Mouse (Mus musculus): ENCODE data around the gene Grik2. TPM values are rescaled to one million over a fixed set of nuclear protein-coding genes. Genes with fewer than 3 reads are reported as not detected.

The Grik2 gene
- polyA plus RNA-seq, 1 experiment from 2014 or later, result 0.05 TPM

GRCm38 (mm10) chr10:49785477-49785876 lies 3.1 kb downstream of the Grik2 start:
- H3K4me2 ChIP-seq (ENCODE audit: low read depth, low read length), result no peak overlapping the region
- H3K9ac ChIP-seq (ENCODE audit: low read depth, low read length), result no peak overlapping the region
- 26% methylated on average over 2 of the region's 2 CpGs for WGBS (ENCODE audit: insufficient replicate concordance)
- no peak overlapping the region for H3K4me3 ChIP-seq (ENCODE audit: low read depth, low read length)
- no peaks in the 10 kb centered on the region for H3K9me3 ChIP-seq (replicated peaks; ENCODE audit: control insufficient read depth, low read length)
- no peak for ATAC-seq (ENCODE audit: low read depth)
- no peaks in the 10 kb centered on the region for H3K36me3 ChIP-seq (ENCODE audit: control insufficient read depth, insufficient read depth)
- H3K27me3 ChIP-seq (ENCODE audit: control insufficient read depth, insufficient read depth, low read depth, low read length), result peaks cover 15% of the 10 kb centered on the region
- no peaks in the 10 kb centered on the region for H3K4me1 ChIP-seq (ENCODE audit: control insufficient read depth, low read depth, low read length)
- no peak overlapping the region for H3K27ac ChIP-seq (ENCODE audit: low read length)

GRCm38 (mm10) chr10:49784831-49785230 lies 3.7 kb downstream of the Grik2 start:
- peaks cover 15% of the 10 kb centered on the region for H3K27me3 ChIP-seq (ENCODE audit: control insufficient read depth, insufficient read depth, low read depth, low read length)
- WGBS (ENCODE audit: insufficient replicate concordance), result 10% methylated on average over 2 of the region's 2 CpGs

GRCm38 (mm10) chr10:49782741-49783691 lies 5.5 kb downstream of the Grik2 start:
- H3K27ac ChIP-seq (ENCODE audit: low read length), result no peak overlapping the region
- peaks cover 8% of the 10 kb centered on the region for H3K27me3 ChIP-seq (ENCODE audit: control insufficient read depth, insufficient read depth, low read depth, low read length)
- H3K4me3 ChIP-seq (ENCODE audit: low read depth, low read length), result peak overlapping the region; percentile 26
- H3K9ac ChIP-seq (ENCODE audit: low read depth, low read length), result no peak overlapping the region
- H3K4me2 ChIP-seq (ENCODE audit: low read depth, low read length), result 0 out of 2 replicates have a peak overlapping the region, but pooled peaks have one; percentile 32
- no peaks in the 10 kb centered on the region for H3K9me3 ChIP-seq (replicated peaks; ENCODE audit: control insufficient read depth, low read length)
- 1% methylated on average over 44 of the region's 44 CpGs for WGBS (ENCODE audit: insufficient replicate concordance)
- H3K36me3 ChIP-seq (ENCODE audit: control insufficient read depth, insufficient read depth), result no peaks in the 10 kb centered on the region
- ATAC-seq (ENCODE audit: low read depth), result no peak
- H3K4me1 ChIP-seq (ENCODE audit: control insufficient read depth, low read depth, low read length), result no peaks in the 10 kb centered on the region

More at GRCm38 (mm10) chr10:49784831-49785230, 3.7 kb downstream of the Grik2 start:
- H3K9ac ChIP-seq (ENCODE audit: low read depth, low read length), result no peak overlapping the region
- H3K36me3 ChIP-seq (ENCODE audit: control insufficient read depth, insufficient read depth), result no peaks in the 10 kb centered on the region
- H3K4me2 ChIP-seq (ENCODE audit: low read depth, low read length), result no peak overlapping the region
- H3K9me3 ChIP-seq (replicated peaks; ENCODE audit: control insufficient read depth, low read length), result no peaks in the 10 kb centered on the region
- no peak overlapping the region for H3K4me3 ChIP-seq (ENCODE audit: low read depth, low read length)
- ATAC-seq (ENCODE audit: low read depth), result no peak
- no peak overlapping the region for H3K27ac ChIP-seq (ENCODE audit: low read length)
- no peaks in the 10 kb centered on the region for H3K4me1 ChIP-seq (ENCODE audit: control insufficient read depth, low read depth, low read length)

- Histone ChIP-seq H3K4me3 (ENCODE audit: low read depth, low read length) (no peak overlapping the region), H3K9ac (ENCODE audit: low read depth, low read length) (no peak overlapping the region), H3K36me3 (ENCODE audit: control insufficient read depth, insufficient read depth) (no peaks in the 10 kb centered on the region), H3K4me1 (ENCODE audit: control insufficient read depth, low read depth, low read length) (no peaks in the 10 kb centered on the region), H3K27ac (ENCODE audit: low read length) (no peak overlapping the region), H3K27me3 (ENCODE audit: control insufficient read depth, insufficient read depth, low read depth, low read length) (peaks cover 8% of the 10 kb centered on the region), H3K4me2 (ENCODE audit: low read depth, low read length) (no peak overlapping the region), H3K9me3 (replicated peaks; ENCODE audit: control insufficient read depth, low read length) (no peaks in the 10 kb centered on the region)
- 4% methylated on average over 7 of the region's 7 CpGs for WGBS (ENCODE audit: insufficient replicate concordance)
- no peak for ATAC-seq (ENCODE audit: low read depth)
Observed at GRCm38 (mm10) chr10:49782061-49782460, 6.5 kb downstream of the Grik2 start.

- Histone ChIP-seq H3K9me3 (replicated peaks; ENCODE audit: control insufficient read depth, low read length) (no peaks in the 10 kb centered on the region), H3K9ac (ENCODE audit: low read depth, low read length) (no peak overlapping the region), H3K4me1 (ENCODE audit: control insufficient read depth, low read depth, low read length) (no peaks in the 10 kb centered on the region), H3K4me3 (ENCODE audit: low read depth, low read length) (no peak overlapping the region), H3K27ac (ENCODE audit: low read length) (no peak overlapping the region), H3K27me3 (ENCODE audit: control insufficient read depth, insufficient read depth, low read depth, low read length) (peaks cover 8% of the 10 kb centered on the region), H3K36me3 (ENCODE audit: control insufficient read depth, insufficient read depth) (no peaks in the 10 kb centered on the region), H3K4me2 (ENCODE audit: low read depth, low read length) (no peak overlapping the region)
- no peak for ATAC-seq (ENCODE audit: low read depth)
- WGBS (ENCODE audit: insufficient replicate concordance), result 40% methylated on average over 2 of the region's 2 CpGs
Observed at GRCm38 (mm10) chr10:49780430-49780829, 8.1 kb downstream of the Grik2 start.

- ATAC-seq (ENCODE audit: low read depth), result no peak
- Histone ChIP-seq H3K4me2 (ENCODE audit: low read depth, low read length) (no peak overlapping the region), H3K27me3 (ENCODE audit: control insufficient read depth, insufficient read depth, low read depth, low read length) (no peaks in the 10 kb centered on the region), H3K9me3 (replicated peaks; ENCODE audit: control insufficient read depth, low read length) (no peaks in the 10 kb centered on the region), H3K36me3 (ENCODE audit: control insufficient read depth, insufficient read depth) (no peaks in the 10 kb centered on the region), H3K4me1 (ENCODE audit: control insufficient read depth, low read depth, low read length) (no peaks in the 10 kb centered on the region), H3K27ac (ENCODE audit: low read length) (no peak overlapping the region), H3K4me3 (ENCODE audit: low read depth, low read length) (no peak overlapping the region), H3K9ac (ENCODE audit: low read depth, low read length) (no peak overlapping the region)
Observed at GRCm38 (mm10) chr10:49768897-49769296, 19.7 kb downstream of the Grik2 start.

- no peaks in the 10 kb centered on the region for H3K9me3 ChIP-seq (replicated peaks; ENCODE audit: control insufficient read depth, low read length)
- no peak overlapping the region for H3K9ac ChIP-seq (ENCODE audit: low read depth, low read length)
- H3K27ac ChIP-seq (ENCODE audit: low read length), result no peak overlapping the region
- H3K4me1 ChIP-seq (ENCODE audit: control insufficient read depth, low read depth, low read length), result no peaks in the 10 kb centered on the region
- H3K4me2 ChIP-seq (ENCODE audit: low read depth, low read length), result no peak overlapping the region
- no peaks in the 10 kb centered on the region for H3K36me3 ChIP-seq (ENCODE audit: control insufficient read depth, insufficient read depth)
- 64% methylated on average over 2 of the region's 2 CpGs for WGBS (ENCODE audit: insufficient replicate concordance)
- no peak for ATAC-seq (ENCODE audit: low read depth)
- no peak overlapping the region for H3K4me3 ChIP-seq (ENCODE audit: low read depth, low read length)
- no peaks in the 10 kb centered on the region for H3K27me3 ChIP-seq (ENCODE audit: control insufficient read depth, insufficient read depth, low read depth, low read length)
Observed at GRCm38 (mm10) chr10:49767556-49767955, 21.0 kb downstream of the Grik2 start.

GRCm38 (mm10) chr10:49762607-49763006 lies 26.0 kb downstream of the Grik2 start:
- 54% methylated on average over 2 of the region's 2 CpGs for WGBS (ENCODE audit: insufficient replicate concordance)
- ATAC-seq (ENCODE audit: low read depth), result no peak
- no peaks in the 10 kb centered on the region for H3K4me1 ChIP-seq (ENCODE audit: control insufficient read depth, low read depth, low read length)

GRCm38 (mm10) chr10:49751769-49752168 lies 36.8 kb downstream of the Grik2 start:
- Histone ChIP-seq H3K4me2 (ENCODE audit: low read depth, low read length) (no peak overlapping the region), H3K4me3 (ENCODE audit: low read depth, low read length) (no peak overlapping the region), H3K9me3 (replicated peaks; ENCODE audit: control insufficient read depth, low read length) (no peaks in the 10 kb centered on the region), H3K9ac (ENCODE audit: low read depth, low read length) (no peak overlapping the region), H3K27ac (ENCODE audit: low read length) (no peak overlapping the region), H3K36me3 (ENCODE audit: control insufficient read depth, insufficient read depth) (no peaks in the 10 kb centered on the region), H3K27me3 (ENCODE audit: control insufficient read depth, insufficient read depth, low read depth, low read length) (no peaks in the 10 kb centered on the region), H3K4me1 (ENCODE audit: control insufficient read depth, low read depth, low read length) (no peaks in the 10 kb centered on the region)
- WGBS (ENCODE audit: insufficient replicate concordance), result 50% methylated on average over 2 of the region's 2 CpGs
- ATAC-seq (ENCODE audit: low read depth), result no peak

More at GRCm38 (mm10) chr10:49762607-49763006, 26.0 kb downstream of the Grik2 start:
- Histone ChIP-seq H3K9me3 (replicated peaks; ENCODE audit: control insufficient read depth, low read length) (no peaks in the 10 kb centered on the region), H3K9ac (ENCODE audit: low read depth, low read length) (no peak overlapping the region), H3K27me3 (ENCODE audit: control insufficient read depth, insufficient read depth, low read depth, low read length) (no peaks in the 10 kb centered on the region), H3K4me3 (ENCODE audit: low read depth, low read length) (no peak overlapping the region), H3K4me2 (ENCODE audit: low read depth, low read length) (no peak overlapping the region), H3K27ac (ENCODE audit: low read length) (no peak overlapping the region), H3K36me3 (ENCODE audit: control insufficient read depth, insufficient read depth) (no peaks in the 10 kb centered on the region)

Measured in liver, embryonic 16.5 days (tissue).